Mouse (Mus musculus) cortical plate, adult 2 months (tissue): ENCODE data around the gene Ctbp2.

Experiments used
- CTCF ChIP-seq: fragments of 200-500 bp; IDR thresholded peaks from 2 replicates; pipeline ENCODE4 v1.5.1; 2011; ENCODE audit warnings: mild to moderate bottlenecking, control low read depth, low read length; ENCODE audit not compliant: insufficient read depth; ENCODE audit errors: extremely low read depth
- POLR2A ChIP-seq: fragments of 200-500 bp; IDR thresholded peaks from 2 replicates; pipeline ENCODE4 v1.6.1; 2011; ENCODE audit warnings: mild to moderate bottlenecking, low read length, control low read depth; ENCODE audit not compliant: insufficient read depth; ENCODE audit errors: extremely low read depth

DNA sequence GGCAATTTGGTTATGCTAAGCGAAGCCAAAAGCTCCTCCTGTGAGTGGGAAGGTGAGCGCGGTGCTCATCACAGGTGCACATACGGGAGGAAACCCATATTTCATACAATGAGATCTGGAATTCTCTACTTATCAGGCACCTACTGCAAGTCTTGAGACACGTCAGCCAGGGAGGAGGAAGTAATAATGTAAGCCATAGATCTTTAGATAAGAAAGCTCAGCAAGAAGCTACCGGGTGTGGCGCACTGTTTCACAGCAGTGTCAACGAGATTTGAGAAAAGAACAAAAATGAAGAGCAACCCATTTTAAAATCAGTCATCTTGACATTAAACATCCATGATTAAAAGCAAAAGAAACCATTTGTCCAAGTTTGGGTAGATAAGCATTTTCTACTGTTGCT, 95.2 kb downstream of the Ctbp2 start:
- TF ChIP-seq POLR2A (no peak), CTCF (no peak)
